9 mouse cellular contexts compared by ENCODE assay signal in the genomic region with DNA sequence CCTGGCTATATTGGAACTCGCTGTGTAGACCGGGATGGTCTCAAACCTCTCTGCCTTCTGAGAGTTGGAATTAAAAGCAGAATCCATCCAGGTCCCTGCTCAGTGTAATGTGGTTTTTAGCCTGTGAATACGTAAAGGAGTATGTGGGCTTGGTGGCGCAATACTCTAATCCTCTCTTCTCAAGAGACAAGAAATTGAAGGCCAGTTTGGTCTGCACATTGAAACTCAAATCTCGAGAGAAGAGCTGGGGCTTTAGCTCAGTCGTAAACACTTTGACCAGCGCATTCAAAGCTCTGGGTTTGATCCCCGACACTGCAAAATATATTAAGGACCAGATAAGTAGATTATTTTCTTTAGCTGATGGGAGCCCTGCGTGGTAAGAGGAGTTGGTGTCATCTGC. TPM values are rescaled to one million over a fixed set of nuclear protein-coding genes. Genes with fewer than 3 reads are reported as not detected.
DNase-seq lines count a peak whose midpoint lies in the region; ATAC-seq and TF ChIP-seq lines count a peak whose summit lies in the region.
"Had no signal": no experiment of that assay in that cellular context is flagged by ENCODE, and none has a peak within 500 bp of the region (broad histone marks: within the 10 kb centered on the region; RNA-seq: fewer than 3 reads in every experiment).

No protein-coding gene starts in this region.

- H3K4me1 ChIP-seq in heart, embryonic 13.5 days = peaks cover 25% of the 10 kb centered on the region
- H3K4me1 ChIP-seq in E14TG2a.4 (replicated peaks; ENCODE audit: low read depth, low read length) = peaks cover 42% of the 10 kb centered on the region
- H3K4me1 ChIP-seq in forebrain, embryonic 15.5 days = peaks cover 23% of the 10 kb centered on the region

- no peak for DNase-seq in heart, postnatal 36 days
- DNase-seq in lung, postnatal 36 days = peak; percentile 21
- DNase-seq in gastrocnemius, adult 18-20 months (ENCODE audit: low spot score) = no peak
- DNase-seq in cerebellum, postnatal 14 days = no peak
- DNase-seq in layer of hippocampus, adult 8-10 months (ENCODE audit: low spot score in 2 of 2) = no peak

- peak overlapping the region; percentile 88 for H3K4me2 ChIP-seq in heart, embryonic 13.5 days
- H3K4me2 ChIP-seq in forebrain, embryonic 15.5 days (replicated peaks) = peak overlapping the region; percentile 66

- H3K36me3 ChIP-seq in heart, embryonic 13.5 days = peaks cover 61% of the 10 kb centered on the region
- peaks cover 51% of the 10 kb centered on the region for H3K36me3 ChIP-seq in E14TG2a.4 (ENCODE audit: insufficient read depth, low read length)
- peaks cover 17% of the 10 kb centered on the region for H3K36me3 ChIP-seq in forebrain, embryonic 15.5 days

- no peaks in the 10 kb centered on the region for H3K27me3 ChIP-seq in heart, embryonic 13.5 days (replicated peaks)
- no peaks in the 10 kb centered on the region for H3K27me3 ChIP-seq in E14TG2a.4 (ENCODE audit: insufficient read depth, low read length)
- no peaks in the 10 kb centered on the region for H3K27me3 ChIP-seq in forebrain, embryonic 15.5 days
- H3K27me3 ChIP-seq: Patski had no signal

- no peak for ATAC-seq in heart, embryonic 13.5 days (ENCODE audit: extremely low read depth, insufficient number of reproducible peaks, low FRiP score, low TSS enrichment)
- ATAC-seq in forebrain, embryonic 15.5 days (replicated peaks) = no peak; the same call in 1 of the 2 replicates

- peak overlapping the region; percentile 86 for H3K4me3 ChIP-seq in heart, embryonic 13.5 days
- H3K4me3 ChIP-seq in E14TG2a.4 (replicated peaks; ENCODE audit: low read length) = peak overlapping the region; percentile 95
- H3K4me3 ChIP-seq in forebrain, embryonic 15.5 days = peak overlapping the region; percentile 75

- no peaks in the 10 kb centered on the region for H3K9me3 ChIP-seq in heart, embryonic 13.5 days
- H3K9me3 ChIP-seq in E14TG2a.4 (ENCODE audit: low read length) = no peaks in the 10 kb centered on the region
- no peaks in the 10 kb centered on the region for H3K9me3 ChIP-seq in forebrain, embryonic 15.5 days

- H3K9ac ChIP-seq in heart, embryonic 13.5 days = peak overlapping the region; percentile 87
- H3K9ac ChIP-seq in forebrain, embryonic 15.5 days (replicated peaks) = peak overlapping the region; percentile 81

- no peak for TF ChIP-seq CTCF in E14TG2a.4 (conservative IDR thresholded peaks at IDR 0.05; ENCODE audit: low read length)

- intact Hi-C loops in heart, postnatal 36 days (cut with DNase I) = no loop called here

- WGBS in heart, embryonic 13.5 days = 8% methylated on average over 9 of the region's 9 CpGs
- WGBS in forebrain, embryonic 15.5 days = 10% methylated on average over 9 of the region's 9 CpGs

- peak overlapping the region; percentile 84 for H3K27ac ChIP-seq in heart, embryonic 13.5 days (replicated peaks)
- H3K27ac ChIP-seq in forebrain, embryonic 15.5 days (replicated peaks) = peak overlapping the region; percentile 90

RNA-seq across cellular contexts. Expression of a gene that starts 0.5 kb away (rescaled TPM):
- 0.15 and 0.40 TPM in 2 replicates for polyA plus RNA-seq in heart, embryonic 13.5 days (2015; fragmentation: Nextera tagmentation; extraction: Ambion mirVana)
- under 1 TPM; 0.25 to 0.49 TPM for total RNA-seq in heart, postnatal 36 days (2021)
- polyA plus RNA-seq in forebrain, embryonic 15.5 days (2015; fragmentation: Nextera tagmentation; extraction: Ambion mirVana) = 0.22 and 0.23 TPM in 2 replicates
- total RNA-seq in gastrocnemius, adult 18-20 months (2021) = under 1 TPM; 0.23 to 0.28 TPM
- under 1 TPM in 2 of 4 experiments, not detected in 2; 0.82 to 0.96 TPM for total RNA-seq in layer of hippocampus, adult 8-10 months (2022)

RNA-seq across cellular contexts. Expression of a gene that starts 0.7 kb away (rescaled TPM):
- polyA plus RNA-seq in heart, embryonic 13.5 days (2015; fragmentation: Nextera tagmentation; extraction: Ambion mirVana) = 36.1 and 40.0 TPM in 2 replicates
- 10 to 100 TPM; 23.5 to 23.7 TPM for total RNA-seq in heart, postnatal 36 days (2021)
- polyA plus RNA-seq in forebrain, embryonic 15.5 days (2015; fragmentation: Nextera tagmentation; extraction: Ambion mirVana) = 48.4 and 50.3 TPM in 2 replicates
- total RNA-seq in gastrocnemius, adult 18-20 months (2021) = 10 to 100 TPM; 13.4 to 15.0 TPM
- 10 to 100 TPM; 41.6 to 46.4 (median 43.8) TPM for total RNA-seq in layer of hippocampus, adult 8-10 months (2022)

RNA-seq across cellular contexts. Expression of a gene that starts 1.0 kb away (rescaled TPM):
- 15.1 and 17.0 TPM in 2 replicates for polyA plus RNA-seq in heart, embryonic 13.5 days (2015; fragmentation: Nextera tagmentation; extraction: Ambion mirVana)
- 10 to 100 TPM; 17.2 to 19.6 TPM for total RNA-seq in heart, postnatal 36 days (2021)
- polyA plus RNA-seq in forebrain, embryonic 15.5 days (2015; fragmentation: Nextera tagmentation; extraction: Ambion mirVana) = 11.5 and 13.4 TPM in 2 replicates
- 1 to 10 TPM; 7.4 to 9.1 TPM for total RNA-seq in gastrocnemius, adult 18-20 months (2021)
- 10 to 100 TPM; 13.6 to 18.9 (median 14.7) TPM for total RNA-seq in layer of hippocampus, adult 8-10 months (2022)

RNA-seq across cellular contexts. Expression of a gene that starts 8.8 kb away (rescaled TPM):
- polyA plus RNA-seq in heart, embryonic 13.5 days (2015; fragmentation: Nextera tagmentation; extraction: Ambion mirVana) = 30.5 and 34.3 TPM in 2 replicates
- 1 to 10 TPM; 8.3 to 8.5 TPM for total RNA-seq in heart, postnatal 36 days (2021)
- 43.0 and 43.3 TPM in 2 replicates for polyA plus RNA-seq in forebrain, embryonic 15.5 days (2015; fragmentation: Nextera tagmentation; extraction: Ambion mirVana)
- total RNA-seq in gastrocnemius, adult 18-20 months (2021) = 1 to 10 TPM; 4.5 to 4.9 TPM
- 10 to 100 TPM; 28.3 to 38.4 (median 31.2) TPM for total RNA-seq in layer of hippocampus, adult 8-10 months (2022)

RNA-seq across cellular contexts. Expression of a gene that starts 19.3 kb away (rescaled TPM):
- polyA plus RNA-seq in heart, embryonic 13.5 days (2015; fragmentation: Nextera tagmentation; extraction: Ambion mirVana) = 0.17 and 0.36 TPM in 2 replicates
- total RNA-seq in heart, postnatal 36 days (2021) = under 1 TPM in 1 of 2 experiments, not detected in 1; 0.06 TPM
- polyA plus RNA-seq in forebrain, embryonic 15.5 days (2015; fragmentation: Nextera tagmentation; extraction: Ambion mirVana) = 144 and 152 TPM in 2 replicates
- not detected for total RNA-seq in gastrocnemius, adult 18-20 months (2021)
- total RNA-seq in layer of hippocampus, adult 8-10 months (2022) = 100 to 1,000 TPM; 121 to 134 (median 129) TPM
